Mouse (Mus musculus): ENCODE measurements around the gene Rpl27. TPM values are rescaled to one million over a fixed set of nuclear protein-coding genes. Genes with fewer than 3 reads are reported as not detected.

Gene Rpl27
- polyA plus RNA-seq, 1 experiment from 2014 or later: 448 TPM

DNA sequence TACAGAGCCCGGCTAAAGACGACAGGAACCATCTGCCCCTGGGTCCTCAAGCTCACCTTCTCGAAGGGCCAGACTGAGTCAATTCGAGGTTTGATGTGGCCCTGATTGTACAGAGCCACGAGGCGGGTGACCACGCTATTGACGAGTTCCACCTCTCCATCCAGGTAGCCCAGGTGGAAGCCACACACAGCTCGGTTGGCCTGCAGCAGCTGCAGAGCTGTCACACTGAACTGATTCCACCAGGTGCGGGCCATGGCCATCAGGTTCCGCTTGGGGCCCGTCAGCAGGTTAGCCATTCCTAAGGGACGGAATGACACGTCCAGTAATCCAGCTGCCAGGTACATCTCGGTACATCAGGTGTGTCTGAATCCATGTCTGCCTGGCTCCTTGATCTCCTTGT, 18.2 kb downstream of the Rpl27 start:
- no peak overlapping the region for H3K27ac ChIP-seq
- H3K36me3 ChIP-seq (ENCODE audit: insufficient read depth, low read length): peaks cover 25% of the 10 kb centered on the region
- H3K4me2 ChIP-seq (ENCODE audit: low read length): no peak overlapping the region
- H3K4me1 ChIP-seq (replicated peaks; ENCODE audit: insufficient read depth, low read length): peaks cover 19% of the 10 kb centered on the region
- H3K27me3 ChIP-seq (ENCODE audit: insufficient read depth, low read length): no peaks in the 10 kb centered on the region
- DNase-seq (ENCODE audit: low spot score): no peak
- WGBS: 83% methylated on average over 15 of the region's 15 CpGs
- TF ChIP-seq CTCF (IDR thresholded peaks at IDR 0.05; ENCODE audit: low read depth): no peak
- no peaks in the 10 kb centered on the region for H3K9me3 ChIP-seq (replicated peaks; ENCODE audit: low read length)
- no peak overlapping the region for H3K4me3 ChIP-seq (replicated peaks; ENCODE audit: low read depth, low read length)
- ATAC-seq (replicated peaks; ENCODE audit: low FRiP score, low read depth): no peak
- H3K9ac ChIP-seq (ENCODE audit: low read depth, low read length): no peak overlapping the region

DNA sequence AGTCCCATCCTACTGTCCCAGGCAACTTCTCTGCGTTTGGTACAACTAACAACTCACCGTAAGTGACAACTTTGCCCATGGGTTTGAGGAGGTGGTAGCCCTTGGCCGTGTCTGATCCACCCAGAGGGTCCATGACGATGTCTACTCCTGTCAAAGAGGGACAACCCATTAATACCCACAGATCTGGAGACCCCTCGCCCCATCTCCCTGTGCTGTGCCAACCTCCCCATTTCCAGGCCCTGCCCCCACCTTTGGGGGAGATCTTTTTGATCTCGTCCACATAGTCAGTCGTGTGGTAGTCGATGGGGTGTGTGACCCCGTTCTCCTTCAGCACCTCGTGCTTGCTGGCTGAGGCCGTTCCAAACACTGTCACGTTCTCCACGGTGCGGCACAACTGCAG, 20.0 kb downstream of the Rpl27 start:
- no peak for ATAC-seq (replicated peaks; ENCODE audit: low FRiP score, low read depth)
- Histone ChIP-seq H3K27ac (no peak overlapping the region), H3K4me1 (replicated peaks; ENCODE audit: insufficient read depth, low read length) (peaks cover 24% of the 10 kb centered on the region), H3K4me3 (replicated peaks; ENCODE audit: low read depth, low read length) (no peak overlapping the region), H3K27me3 (ENCODE audit: insufficient read depth, low read length) (no peaks in the 10 kb centered on the region), H3K9ac (ENCODE audit: low read depth, low read length) (no peak overlapping the region), H3K9me3 (replicated peaks; ENCODE audit: low read length) (no peaks in the 10 kb centered on the region), H3K4me2 (ENCODE audit: low read length) (no peak overlapping the region), H3K36me3 (ENCODE audit: insufficient read depth, low read length) (peaks cover 23% of the 10 kb centered on the region)
- TF ChIP-seq CTCF (IDR thresholded peaks at IDR 0.05; ENCODE audit: low read depth): no peak
- WGBS: 72% methylated on average over 14 of the region's 14 CpGs
- DNase-seq (ENCODE audit: low spot score): no peak

DNA sequence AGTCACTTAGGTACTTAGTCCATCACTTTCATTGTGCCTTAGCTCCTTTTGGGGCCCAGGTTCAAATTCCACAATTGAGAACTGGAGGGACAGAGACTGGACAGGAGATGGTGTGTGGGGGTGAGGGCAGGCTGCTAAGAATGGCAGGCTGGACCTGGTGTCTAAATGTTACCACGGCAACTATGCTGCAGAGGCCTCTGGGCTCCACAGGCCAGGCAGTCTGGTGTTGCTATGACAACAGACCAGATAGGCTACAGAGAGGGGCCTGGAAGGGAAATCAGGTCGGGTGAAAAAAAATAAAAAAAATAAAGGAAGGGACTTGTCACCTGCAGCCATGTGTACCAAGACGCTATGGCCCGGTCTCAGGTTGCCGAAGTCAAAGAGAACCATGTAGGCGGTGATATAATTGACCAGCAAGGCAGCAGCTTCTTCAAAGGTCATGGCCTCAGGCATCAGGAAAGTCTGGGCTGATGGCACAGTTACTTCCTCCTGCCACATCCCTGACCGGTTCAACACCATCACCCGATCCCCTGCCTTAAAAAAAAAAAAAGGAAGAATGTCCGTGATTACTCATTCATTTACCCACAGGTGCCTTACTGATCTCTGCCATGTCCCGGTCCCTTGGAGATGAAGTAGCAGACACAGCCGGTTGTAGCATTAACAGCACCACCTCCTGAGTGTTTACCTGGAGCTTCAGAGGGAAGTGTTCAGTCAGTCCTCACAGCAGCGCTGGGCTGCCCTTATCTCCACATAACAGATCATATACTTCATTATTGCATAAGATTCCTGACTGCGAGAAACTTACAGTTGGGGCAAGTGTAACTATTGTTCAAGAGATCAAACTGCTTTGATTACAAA, 20.7 kb downstream of the Rpl27 start:
- H3K9me3 ChIP-seq (replicated peaks; ENCODE audit: low read length): no peaks in the 10 kb centered on the region
- H3K4me2 ChIP-seq (ENCODE audit: low read length): no peak overlapping the region
- peaks cover 18% of the 10 kb centered on the region for H3K36me3 ChIP-seq (ENCODE audit: insufficient read depth, low read length)
- 27% methylated on average over 13 of the region's 13 CpGs for WGBS
- no peak overlapping the region for H3K4me3 ChIP-seq (replicated peaks; ENCODE audit: low read depth, low read length)
- DNase-seq (ENCODE audit: low spot score) (no peak), ATAC-seq (replicated peaks; ENCODE audit: low FRiP score, low read depth) (no peak)
- H3K4me1 ChIP-seq (replicated peaks; ENCODE audit: insufficient read depth, low read length): peaks cover 24% of the 10 kb centered on the region
- H3K9ac ChIP-seq (ENCODE audit: low read depth, low read length): no peak overlapping the region
- H3K27me3 ChIP-seq (ENCODE audit: insufficient read depth, low read length): no peaks in the 10 kb centered on the region
- H3K27ac ChIP-seq: no peak overlapping the region
- no peak for TF ChIP-seq CTCF (IDR thresholded peaks at IDR 0.05; ENCODE audit: low read depth)

DNA sequence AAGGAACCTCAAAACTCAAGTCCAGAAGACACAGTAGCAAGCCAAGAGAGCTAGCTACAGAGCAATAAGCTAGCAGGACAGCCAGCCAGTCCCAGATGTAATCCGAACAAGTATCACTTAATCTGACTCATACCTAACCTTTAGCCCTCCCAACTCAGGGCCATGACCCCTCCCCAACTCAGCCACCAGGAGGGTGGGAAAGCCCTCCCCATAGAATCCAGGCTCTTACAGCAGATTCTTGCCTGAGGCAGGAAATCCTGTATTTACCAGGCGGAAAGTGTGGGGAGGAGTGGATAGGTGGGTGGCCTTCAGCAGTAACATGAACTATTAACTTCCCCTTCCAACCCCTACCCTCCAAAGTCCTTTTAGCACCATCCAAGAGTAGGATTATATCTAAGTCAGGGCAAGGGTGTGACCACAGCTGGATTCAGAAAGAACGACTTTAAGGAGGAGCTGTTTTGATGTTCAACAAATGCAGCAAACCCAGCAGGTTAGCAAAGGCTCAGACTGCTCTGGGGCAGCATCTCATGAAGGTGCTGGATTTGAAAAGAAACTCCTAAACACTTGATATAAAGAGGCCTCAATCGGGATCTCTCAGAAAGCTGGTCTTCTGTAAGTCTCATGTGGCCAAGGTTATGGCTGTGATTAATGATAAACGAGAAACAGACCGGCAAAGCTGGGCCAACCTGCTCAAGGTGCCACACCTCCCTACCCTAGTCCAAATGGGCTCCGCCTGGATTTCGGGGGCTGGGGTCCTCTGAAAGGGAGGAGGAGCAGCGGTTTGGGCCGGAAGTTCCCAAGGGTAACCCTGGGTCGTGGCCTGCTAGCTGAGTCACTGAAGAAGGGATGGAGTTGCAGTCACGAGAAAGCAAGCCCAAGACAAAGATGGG, 22.4 kb downstream of the Rpl27 start, which contains the start of gene Rnd2:
Rnd2 (plus strand) TSS at position 789 of the 890 bp plus-strand sequence.
- Histone ChIP-seq H3K9ac (ENCODE audit: low read depth, low read length) (peak within 1 kb of the TSS; percentile 78), H3K9me3 (replicated peaks; ENCODE audit: low read length) (no peaks in the 10 kb centered on the region), H3K27ac (peak within 1 kb of the TSS; percentile 88), H3K4me3 (replicated peaks; ENCODE audit: low read depth, low read length) (peak within 1 kb of the TSS; percentile 83), H3K27me3 (ENCODE audit: insufficient read depth, low read length) (no peaks in the 10 kb centered on the region), H3K4me2 (ENCODE audit: low read length) (peak within 1 kb of the TSS; percentile 97), H3K36me3 (ENCODE audit: insufficient read depth, low read length) (peaks cover 9% of the 10 kb centered on the region), H3K4me1 (replicated peaks; ENCODE audit: insufficient read depth, low read length) (peaks cover 24% of the 10 kb centered on the region)
- ATAC-seq (replicated peaks; ENCODE audit: low FRiP score, low read depth) (peak; percentile 18; the same call in 1 of the 2 replicates), DNase-seq (ENCODE audit: low spot score) (peak; percentile 49)
- TF ChIP-seq CTCF (IDR thresholded peaks at IDR 0.05; ENCODE audit: low read depth): no peak
- 8% methylated on average over 12 of the region's 12 CpGs for WGBS

DNA sequence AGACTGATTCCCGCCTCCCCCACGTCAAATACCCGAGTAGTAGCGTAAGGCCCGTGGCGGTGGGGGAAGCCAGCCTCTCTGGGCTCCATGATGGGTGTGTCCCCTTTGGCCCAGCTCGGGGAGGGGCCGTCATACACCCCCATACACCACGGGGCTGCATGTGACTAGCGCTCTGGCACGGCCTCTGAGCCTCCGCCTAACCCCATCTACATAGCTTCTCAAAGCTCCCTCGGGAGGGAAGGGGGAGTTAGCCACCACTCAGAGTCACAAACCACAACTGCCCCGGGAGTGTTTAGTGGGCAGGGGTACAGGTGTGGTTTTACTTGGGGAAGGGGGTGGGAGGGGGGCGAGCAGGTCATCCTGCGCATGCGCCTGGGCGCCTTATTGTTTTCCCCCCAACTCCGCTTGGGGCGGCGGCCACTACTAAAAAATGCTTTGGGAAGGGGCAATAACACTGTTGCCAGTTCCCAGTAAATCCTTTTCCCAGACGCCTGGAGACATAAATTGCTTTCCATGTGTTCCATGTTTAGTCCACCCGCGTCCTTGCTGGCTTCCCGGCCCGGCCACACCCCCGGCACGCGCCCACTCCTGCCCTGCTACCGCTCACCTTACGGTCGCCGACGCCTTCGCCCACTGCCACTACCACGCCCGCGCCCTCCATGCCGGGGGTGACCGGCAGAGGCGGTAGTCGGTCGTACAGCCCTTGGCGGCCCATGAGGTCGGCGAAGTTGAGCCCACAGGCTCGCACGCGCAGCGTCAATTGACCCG, 23.2 kb downstream of the Rpl27 start:
- peak overlapping the region; percentile 97 for H3K4me2 ChIP-seq (ENCODE audit: low read length)
- H3K27me3 ChIP-seq (ENCODE audit: insufficient read depth, low read length): no peaks in the 10 kb centered on the region
- under 1% methylated on average over 51 of the region's 51 CpGs for WGBS
- peaks cover 8% of the 10 kb centered on the region for H3K36me3 ChIP-seq (ENCODE audit: insufficient read depth, low read length)
- DNase-seq (ENCODE audit: low spot score) (peak; percentile 61), ATAC-seq (replicated peaks; ENCODE audit: low FRiP score, low read depth) (peak; percentile 60)
- TF ChIP-seq CTCF (IDR thresholded peaks at IDR 0.05; ENCODE audit: low read depth): peak; percentile 42; the same call in 1 of the 2 replicates
- H3K9me3 ChIP-seq (replicated peaks; ENCODE audit: low read length): no peaks in the 10 kb centered on the region
- peak overlapping the region; percentile 78 for H3K9ac ChIP-seq (ENCODE audit: low read depth, low read length)
- H3K27ac ChIP-seq: peak overlapping the region; percentile 88
- H3K4me1 ChIP-seq (replicated peaks; ENCODE audit: insufficient read depth, low read length): peaks cover 24% of the 10 kb centered on the region
- H3K4me3 ChIP-seq (replicated peaks; ENCODE audit: low read depth, low read length): peak overlapping the region; percentile 83

All from kidney, postnatal 0 days (tissue).